Mouse (Mus musculus): ENCODE data around the gene Nudt1. TPM values are rescaled to one million over a fixed set of nuclear protein-coding genes. Genes with fewer than 3 reads are reported as not detected.

Nudt1 gene
- polyA plus RNA-seq (2015; fragmentation: Nextera tagmentation; extraction: Ambion mirVana) = 22.4 and 28.3 TPM in 2 replicates

GRCm38 (mm10) chr5:140321042-140321755, at the start of gene Nudt1, which contains the start of gene Mad1l1:
Nudt1 (plus strand) TSS chr5:140321656.
Mad1l1 (minus strand) TSS chr5:140321552.
- H3K4me3 ChIP-seq = peak within 1 kb of the TSS; percentile 80
- H3K9me3 ChIP-seq (replicated peaks) = no peaks in the 10 kb centered on the region
- ATAC-seq (replicated peaks; ENCODE audit: insufficient number of reproducible peaks, insufficient read depth, low FRiP score, low read depth) = peak; percentile 88
- H3K27me3 ChIP-seq = no peaks in the 10 kb centered on the region
- peak within 1 kb of the TSS; percentile 74 for H3K27ac ChIP-seq
- under 1% methylated on average over 60 of the region's 60 CpGs for WGBS
- peak within 1 kb of the TSS; percentile 89 for H3K9ac ChIP-seq
- peak within 1 kb of the TSS; percentile 80 for H3K4me2 ChIP-seq
- H3K4me1 ChIP-seq (replicated peaks) = peaks cover 24% of the 10 kb centered on the region
- H3K36me3 ChIP-seq = no peaks in the 10 kb centered on the region

- WGBS = 87% methylated on average over 6 of the region's 6 CpGs
- no peaks in the 10 kb centered on the region for H3K9me3 ChIP-seq (replicated peaks)
- H3K4me3 ChIP-seq = no peak overlapping the region
- no peak overlapping the region for H3K27ac ChIP-seq
- no peak for ATAC-seq (replicated peaks; ENCODE audit: insufficient number of reproducible peaks, insufficient read depth, low FRiP score, low read depth)
- no peaks in the 10 kb centered on the region for H3K36me3 ChIP-seq
- no peaks in the 10 kb centered on the region for H3K4me1 ChIP-seq (replicated peaks)
- no peak overlapping the region for H3K9ac ChIP-seq
- H3K4me2 ChIP-seq = no peak overlapping the region
- no peaks in the 10 kb centered on the region; the same call in 1 of the 2 replicates for H3K27me3 ChIP-seq
These were observed 44.7 kb upstream of the Nudt1 start for GRCm38 (mm10) chr5:140276779-140277178.

- Histone ChIP-seq H3K9ac (no peak overlapping the region), H3K36me3 (peaks cover 3% of the 10 kb centered on the region; the same call in 1 of the 2 replicates), H3K4me1 (replicated peaks) (no peaks in the 10 kb centered on the region), H3K9me3 (replicated peaks) (no peaks in the 10 kb centered on the region), H3K27ac (no peak overlapping the region), H3K4me2 (no peak overlapping the region), H3K4me3 (no peak overlapping the region), H3K27me3 (no peaks in the 10 kb centered on the region)
- WGBS = 84% methylated on average over 9 of the region's 9 CpGs
- ATAC-seq (replicated peaks; ENCODE audit: insufficient number of reproducible peaks, insufficient read depth, low FRiP score, low read depth) = no peak
These were observed 41.3 kb upstream of the Nudt1 start for GRCm38 (mm10) chr5:140280205-140280604.

GRCm38 (mm10) chr5:140282376-140282775, 39.1 kb upstream of the Nudt1 start:
- WGBS = 79% methylated on average over 8 of the region's 8 CpGs
- no peak overlapping the region for H3K27ac ChIP-seq
- H3K4me1 ChIP-seq (replicated peaks) = no peaks in the 10 kb centered on the region
- no peak overlapping the region for H3K9ac ChIP-seq
- H3K4me3 ChIP-seq = no peak overlapping the region
- H3K36me3 ChIP-seq = peaks cover 3% of the 10 kb centered on the region; the same call in 1 of the 2 replicates
- ATAC-seq (replicated peaks; ENCODE audit: insufficient number of reproducible peaks, insufficient read depth, low FRiP score, low read depth) = no peak
- H3K9me3 ChIP-seq (replicated peaks) = no peaks in the 10 kb centered on the region
- H3K27me3 ChIP-seq = no peaks in the 10 kb centered on the region
- no peak overlapping the region for H3K4me2 ChIP-seq

- no peak overlapping the region for H3K27ac ChIP-seq
- no peak for ATAC-seq (replicated peaks; ENCODE audit: insufficient number of reproducible peaks, insufficient read depth, low FRiP score, low read depth)
- H3K9me3 ChIP-seq (replicated peaks) = no peaks in the 10 kb centered on the region
- H3K4me1 ChIP-seq (replicated peaks) = no peaks in the 10 kb centered on the region
- peaks cover 3% of the 10 kb centered on the region; the same call in 1 of the 2 replicates for H3K36me3 ChIP-seq
- WGBS = 89% methylated on average over 3 of the region's 3 CpGs
- no peak overlapping the region for H3K9ac ChIP-seq
- no peak overlapping the region for H3K4me2 ChIP-seq
- no peaks in the 10 kb centered on the region for H3K27me3 ChIP-seq
- H3K4me3 ChIP-seq = no peak overlapping the region
These were observed 38.6 kb upstream of the Nudt1 start for GRCm38 (mm10) chr5:140282900-140283299.

GRCm38 (mm10) chr5:140284011-140284410, 37.4 kb upstream of the Nudt1 start:
- 91% methylated on average over 2 of the region's 2 CpGs for WGBS
- no peaks in the 10 kb centered on the region for H3K9me3 ChIP-seq (replicated peaks)
- H3K4me3 ChIP-seq = no peak overlapping the region
- ATAC-seq (replicated peaks; ENCODE audit: insufficient number of reproducible peaks, insufficient read depth, low FRiP score, low read depth) = no peak
- H3K36me3 ChIP-seq = peaks cover 3% of the 10 kb centered on the region; the same call in 1 of the 2 replicates
- no peaks in the 10 kb centered on the region for H3K4me1 ChIP-seq (replicated peaks)
- H3K9ac ChIP-seq = no peak overlapping the region
- H3K27me3 ChIP-seq = no peaks in the 10 kb centered on the region
- H3K4me2 ChIP-seq = no peak overlapping the region
- H3K27ac ChIP-seq = no peak overlapping the region

- H3K4me1 ChIP-seq (replicated peaks) = no peaks in the 10 kb centered on the region
- ATAC-seq (replicated peaks; ENCODE audit: insufficient number of reproducible peaks, insufficient read depth, low FRiP score, low read depth) = no peak
- no peaks in the 10 kb centered on the region for H3K9me3 ChIP-seq (replicated peaks)
- H3K27me3 ChIP-seq = no peaks in the 10 kb centered on the region
- no peak overlapping the region for H3K4me2 ChIP-seq
- H3K9ac ChIP-seq = no peak overlapping the region
- no peak overlapping the region for H3K4me3 ChIP-seq
- H3K27ac ChIP-seq = no peak overlapping the region
- H3K36me3 ChIP-seq = peaks cover 9% of the 10 kb centered on the region; the same call in 1 of the 2 replicates
- 83% methylated on average over 2 of the region's 2 CpGs for WGBS
These were observed 36.7 kb upstream of the Nudt1 start for GRCm38 (mm10) chr5:140284761-140285160.

GRCm38 (mm10) chr5:140288287-140288686, 33.2 kb upstream of the Nudt1 start:
- Histone ChIP-seq H3K9ac (no peak overlapping the region), H3K9me3 (replicated peaks) (no peaks in the 10 kb centered on the region), H3K36me3 (peaks cover 6% of the 10 kb centered on the region; the same call in 1 of the 2 replicates), H3K27me3 (no peaks in the 10 kb centered on the region), H3K4me3 (no peak overlapping the region), H3K27ac (no peak overlapping the region), H3K4me1 (replicated peaks) (no peaks in the 10 kb centered on the region), H3K4me2 (no peak overlapping the region)
- no peak for ATAC-seq (replicated peaks; ENCODE audit: insufficient number of reproducible peaks, insufficient read depth, low FRiP score, low read depth)
- 82% methylated on average over 3 of the region's 3 CpGs for WGBS

GRCm38 (mm10) chr5:140289161-140289560, 32.3 kb upstream of the Nudt1 start:
- Histone ChIP-seq H3K4me3 (no peak overlapping the region), H3K27ac (no peak overlapping the region), H3K4me2 (no peak overlapping the region), H3K9ac (no peak overlapping the region), H3K36me3 (peaks cover 8% of the 10 kb centered on the region; the same call in 1 of the 2 replicates), H3K27me3 (no peaks in the 10 kb centered on the region), H3K9me3 (replicated peaks) (no peaks in the 10 kb centered on the region), H3K4me1 (replicated peaks) (no peaks in the 10 kb centered on the region)
- WGBS = 88% methylated on average over 2 of the region's 2 CpGs
- no peak for ATAC-seq (replicated peaks; ENCODE audit: insufficient number of reproducible peaks, insufficient read depth, low FRiP score, low read depth)

GRCm38 (mm10) chr5:140292152-140292551, 29.3 kb upstream of the Nudt1 start:
- no peak overlapping the region for H3K9ac ChIP-seq
- WGBS = 90% methylated on average over 1 of the region's 1 CpGs
- H3K27ac ChIP-seq = no peak overlapping the region
- no peaks in the 10 kb centered on the region for H3K27me3 ChIP-seq
- H3K9me3 ChIP-seq (replicated peaks) = no peaks in the 10 kb centered on the region
- H3K4me1 ChIP-seq (replicated peaks) = no peaks in the 10 kb centered on the region
- no peak for ATAC-seq (replicated peaks; ENCODE audit: insufficient number of reproducible peaks, insufficient read depth, low FRiP score, low read depth)
- H3K36me3 ChIP-seq = peaks cover 25% of the 10 kb centered on the region
- H3K4me2 ChIP-seq = no peak overlapping the region
- no peak overlapping the region for H3K4me3 ChIP-seq

GRCm38 (mm10) chr5:140298291-140298690, 23.2 kb upstream of the Nudt1 start:
- peaks cover 61% of the 10 kb centered on the region for H3K36me3 ChIP-seq
- ATAC-seq (replicated peaks; ENCODE audit: insufficient number of reproducible peaks, insufficient read depth, low FRiP score, low read depth) = no peak
- H3K9ac ChIP-seq = no peak overlapping the region
- H3K27ac ChIP-seq = no peak overlapping the region
- WGBS = 86% methylated on average over 4 of the region's 4 CpGs
- no peaks in the 10 kb centered on the region for H3K4me1 ChIP-seq (replicated peaks)
- H3K4me3 ChIP-seq = no peak overlapping the region
- H3K9me3 ChIP-seq (replicated peaks) = no peaks in the 10 kb centered on the region
- no peaks in the 10 kb centered on the region for H3K27me3 ChIP-seq
- no peak overlapping the region for H3K4me2 ChIP-seq

GRCm38 (mm10) chr5:140306016-140306415, 15.4 kb upstream of the Nudt1 start:
- Histone ChIP-seq H3K9ac (no peak overlapping the region), H3K27me3 (no peaks in the 10 kb centered on the region), H3K4me3 (no peak overlapping the region), H3K4me1 (replicated peaks) (peaks cover 29% of the 10 kb centered on the region), H3K4me2 (no peak overlapping the region), H3K27ac (peak overlapping the region; percentile 82), H3K9me3 (replicated peaks) (no peaks in the 10 kb centered on the region), H3K36me3 (peaks cover 34% of the 10 kb centered on the region)
- WGBS = 49% methylated on average over 8 of the region's 8 CpGs
- ATAC-seq (replicated peaks; ENCODE audit: insufficient number of reproducible peaks, insufficient read depth, low FRiP score, low read depth) = peak; percentile 83
